In the genomic region with DNA sequence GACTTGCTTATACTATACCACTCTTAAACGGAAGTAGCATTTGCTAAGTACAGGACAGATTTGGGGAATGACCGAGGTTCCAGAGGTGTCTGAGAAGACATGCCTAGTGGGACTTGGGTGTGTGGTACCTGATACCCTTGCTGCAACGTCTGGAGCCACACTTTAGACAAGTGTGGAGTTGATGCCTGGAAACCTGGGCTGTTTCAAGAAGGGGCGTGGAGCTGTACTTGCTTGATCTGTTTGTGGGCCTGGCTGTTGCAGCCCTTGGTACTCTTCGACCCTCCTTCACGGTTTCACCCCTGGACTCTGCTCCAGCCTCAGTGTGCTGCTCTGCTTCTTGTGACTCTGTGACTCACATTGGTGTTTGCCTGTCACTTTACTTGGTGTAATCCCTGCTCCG, we compare ENCODE assay signal across 22 mouse cellular contexts. TPM values are rescaled to one million over a fixed set of nuclear protein-coding genes. Genes with fewer than 3 reads are reported as not detected.
DNase-seq lines count a peak whose midpoint lies in the region; ATAC-seq and TF ChIP-seq lines count a peak whose summit lies in the region.
"Had no signal": no experiment of that assay in that cellular context is flagged by ENCODE, and none has a peak within 500 bp of the region (broad histone marks: within the 10 kb centered on the region; RNA-seq: fewer than 3 reads in every experiment).

No protein-coding gene starts in this region.

- no peak overlapping the region for H3K27ac ChIP-seq in kidney, adult 2 months (ENCODE audit: insufficient read depth, low read depth, low read length)
- H3K27ac ChIP-seq in liver, embryonic 13.5 days = peak overlapping the region; percentile 98
- no peak overlapping the region for H3K27ac ChIP-seq in thymus, adult 2 months (ENCODE audit: control insufficient read depth, insufficient read depth, low read length)
- H3K27ac ChIP-seq: hindbrain, embryonic 15.5 days; stomach, postnatal 0 days had no signal

- peak; percentile 26 for DNase-seq in kidney, adult 2 months
- DNase-seq in kidney, postnatal 25 days = no peak
- DNase-seq in liver, embryonic 13.5 days = no peak
- peak; percentile 55 for DNase-seq in yolk sac, embryonic 10.5 days (ENCODE audit: low spot score)
- no peak for DNase-seq in kidney, adult 9 months
- DNase-seq in thymus, adult 2 months = no peak
- DNase-seq: adrenal gland, postnatal 25 days; cerebellum, adult 11 months; cerebellum, postnatal 10 days; gastrocnemius, postnatal 14 days; heart, postnatal 4 days; kidney, adult 18-20 months; kidney, postnatal 14 days; left cerebral cortex, postnatal 4 days; lung, adult 18-20 months; retina, postnatal 1 day; thymus, postnatal 14 days had no signal

- H3K4me2 ChIP-seq in liver, embryonic 13.5 days = peak overlapping the region; percentile 75
- H3K4me2 ChIP-seq: hindbrain, embryonic 15.5 days had no signal

- peaks cover 84% of the 10 kb centered on the region for H3K4me1 ChIP-seq in erythroblast, embryonic 14.5 days (ENCODE audit: control insufficient read depth)
- peaks cover 25% of the 10 kb centered on the region for H3K4me1 ChIP-seq in kidney, adult 2 months (ENCODE audit: control insufficient read depth, insufficient read depth, low read length)
- H3K4me1 ChIP-seq in liver, embryonic 13.5 days (replicated peaks) = peaks cover 90% of the 10 kb centered on the region
- H3K4me1 ChIP-seq in thymus, adult 2 months (replicated peaks; ENCODE audit: control insufficient read depth, insufficient read depth, low read length) = peaks cover 34% of the 10 kb centered on the region

- peak overlapping the region; percentile 79 for H3K4me3 ChIP-seq in erythroblast, embryonic 14.5 days (replicated peaks)
- no peak overlapping the region for H3K4me3 ChIP-seq in kidney, adult 2 months (ENCODE audit: insufficient read depth, low read depth, low read length)
- H3K4me3 ChIP-seq in liver, embryonic 13.5 days (replicated peaks) = peak overlapping the region; percentile 94
- H3K4me3 ChIP-seq in thymus, adult 2 months (ENCODE audit: control insufficient read depth, insufficient read depth, low read length) = no peak overlapping the region
- H3K4me3 ChIP-seq: hindbrain, embryonic 15.5 days had no signal

- no peak for TF ChIP-seq POLR2A in kidney, adult 2 months (IDR thresholded peaks at IDR 0.05; ENCODE audit: low read depth, low read length)
- no peak for TF ChIP-seq POLR2A in thymus, adult 2 months (IDR thresholded peaks at IDR 0.05; ENCODE audit: control insufficient read depth, extremely low read depth, insufficient read depth, low read length, poor library complexity)

- no peak for TF ChIP-seq CTCF in kidney, adult 2 months (conservative IDR thresholded peaks at IDR 0.05; ENCODE audit: insufficient read depth, insufficient read length, low read depth, low read length)
- no peak for TF ChIP-seq CTCF in thymus, adult 2 months (IDR thresholded peaks at IDR 0.05; ENCODE audit: borderline replicate concordance, control insufficient read depth, extremely low read depth, insufficient read depth, low read length, poor library complexity)

- H3K27me3 ChIP-seq in erythroblast, embryonic 14.5 days (ENCODE audit: control insufficient read depth) = no peaks in the 10 kb centered on the region
- H3K27me3 ChIP-seq in kidney, adult 2 months (replicated peaks; ENCODE audit: control insufficient read depth, insufficient read depth, low read length) = no peaks in the 10 kb centered on the region
- no peaks in the 10 kb centered on the region for H3K27me3 ChIP-seq in liver, embryonic 13.5 days
- no peaks in the 10 kb centered on the region for H3K27me3 ChIP-seq in thymus, adult 2 months (ENCODE audit: control insufficient read depth, insufficient read depth, low read length)
- H3K27me3 ChIP-seq: hindbrain, embryonic 15.5 days had no signal

- H3K9ac ChIP-seq in liver, embryonic 13.5 days = peak overlapping the region; percentile 98
- H3K9ac ChIP-seq: hindbrain, embryonic 15.5 days had no signal

- ATAC-seq in erythroblast, adult 5-6 weeks (replicated peaks; ENCODE audit: low FRiP score, poor library complexity, severe bottlenecking) = no peak
- ATAC-seq in liver, embryonic 13.5 days (ENCODE audit: low read depth) = no peak
- ATAC-seq: midbrain, embryonic 16.5 days had no signal

- no peaks in the 10 kb centered on the region for H3K9me3 ChIP-seq in erythroblast, embryonic 14.5 days (ENCODE audit: control insufficient read depth, low read length)
- no peaks in the 10 kb centered on the region for H3K9me3 ChIP-seq in liver, embryonic 13.5 days (replicated peaks)
- H3K9me3 ChIP-seq: hindbrain, embryonic 15.5 days had no signal

- WGBS in kidney, adult 2 months = 77% methylated on average over 7 of the region's 7 CpGs
- WGBS in liver, embryonic 13.5 days (ENCODE audit: insufficient replicate concordance) = 52% methylated on average over 7 of the region's 7 CpGs
- 89% methylated on average over 7 of the region's 7 CpGs for WGBS in thymus, adult 2 months

- H3K36me3 ChIP-seq in erythroblast, embryonic 14.5 days (ENCODE audit: control insufficient read depth) = peaks cover 84% of the 10 kb centered on the region
- H3K36me3 ChIP-seq in kidney, adult 2 months (ENCODE audit: control insufficient read depth, insufficient read depth, low read length) = no peaks in the 10 kb centered on the region
- H3K36me3 ChIP-seq in liver, embryonic 13.5 days = peaks cover 36% of the 10 kb centered on the region
- H3K36me3 ChIP-seq in thymus, adult 2 months (ENCODE audit: control insufficient read depth, insufficient read depth, low read length) = no peaks in the 10 kb centered on the region
- H3K36me3 ChIP-seq: hindbrain, embryonic 15.5 days had no signal

RNA-seq across cellular contexts. Expression of gene Bmp2k, which starts 5.4 kb away (rescaled TPM):
- polyA plus RNA-seq in erythroblast, embryonic 14.5 days (2012) = 2.1 and 2.5 TPM in 2 replicates
- 268 and 286 TPM in 2 replicates for total RNA-seq in erythroblast, adult 5-6 weeks (2015; ENCODE audit: low replicate concordance)
- 270 and 271 TPM in 2 replicates for total RNA-seq in erythroblast, adult 5-6 weeks (2017; ENCODE audit: low replicate concordance)
- polyA plus RNA-seq in kidney, adult 2 months (2012; rRNA removed) = 11.5 and 12.5 TPM in 2 replicates
- polyA plus RNA-seq in liver, embryonic 13.5 days (2015; fragmentation: Nextera tagmentation; extraction: Ambion mirVana) = 34.7 and 39.3 TPM in 2 replicates
- 21.7 and 27.5 TPM in 2 replicates for polyA plus RNA-seq in thymus, adult 2 months (2012; rRNA removed)

Comparison
In these comparisons a context has a peak if more than half of its experiments do, and no peak if none do; other contexts are left out.
1. DNase-seq: peak in kidney, adult 2 months (single experiment) and yolk sac, embryonic 10.5 days (single experiment); none in kidney, postnatal 25 days (0 of 2), liver, embryonic 13.5 days (single experiment), kidney, adult 9 months (single experiment) and thymus, adult 2 months (single experiment).
2. H3K4me3 ChIP-seq: peak in erythroblast, embryonic 14.5 days (single experiment) and liver, embryonic 13.5 days (single experiment); none in kidney, adult 2 months (single experiment) and thymus, adult 2 months (single experiment).